Mouse (Mus musculus): ENCODE data around the gene Zfp384. TPM values are rescaled to one million over a fixed set of nuclear protein-coding genes. Genes with fewer than 3 reads are reported as not detected.
"Not testable (repeated sequence)": the region's sequence is repeated elsewhere in the genome, so short reads cannot be mapped to it uniquely, and the experiment has no call there.

The Zfp384 gene
- total RNA-seq, 4 experiments from 2014 or later: 21.0 to 24.4 (median 23.6) TPM

- DNase-seq (ENCODE audit: low spot score): peak; percentile 75
These were observed 482 bp downstream of the Zfp384 start for GRCm38 (mm10) chr6:125009181-125010073.

GRCm38 (mm10) chr6:125017682-125018081, 8.7 kb downstream of the Zfp384 start:
- no peak for DNase-seq (ENCODE audit: low spot score)

GRCm38 (mm10) chr6:125030532-125030931, 21.6 kb downstream of the Zfp384 start:
- DNase-seq (ENCODE audit: low spot score): peak; percentile 11

GRCm38 (mm10) chr6:125031604-125032003, 22.7 kb downstream of the Zfp384 start:
- no peak for DNase-seq (ENCODE audit: low spot score)

- DNase-seq (ENCODE audit: low spot score): peak; percentile 7
These were observed 29.7 kb downstream of the Zfp384 start for GRCm38 (mm10) chr6:125038666-125039065.

GRCm38 (mm10) chr6:125039131-125039530, 30.2 kb downstream of the Zfp384 start:
- DNase-seq (ENCODE audit: low spot score): no peak

- DNase-seq (ENCODE audit: low spot score): peak; percentile 93
These were observed 30.7 kb downstream of the Zfp384 start, which contains the start of gene Ing4 for GRCm38 (mm10) chr6:125039533-125040153. Gene Ing4, plus strand, starts transcription at chr6:125039760.

- DNase-seq (ENCODE audit: low spot score): no peak
These were observed 31.3 kb downstream of the Zfp384 start for GRCm38 (mm10) chr6:125040221-125040620.

- DNase-seq (ENCODE audit: low spot score): no peak
These were observed 32.1 kb downstream of the Zfp384 start for GRCm38 (mm10) chr6:125041047-125041446.

- DNase-seq (ENCODE audit: low spot score): no peak
These were observed 33.1 kb downstream of the Zfp384 start for GRCm38 (mm10) chr6:125042081-125042480.

GRCm38 (mm10) chr6:125046691-125047090, 37.7 kb downstream of the Zfp384 start:
- peak; percentile 79 for DNase-seq (ENCODE audit: low spot score)

- no peak for DNase-seq (ENCODE audit: low spot score)
These were observed 40.7 kb downstream of the Zfp384 start, which contains the start of gene Acrbp for GRCm38 (mm10) chr6:125049678-125050077. Gene Acrbp, plus strand, starts transcription at chr6:125049689.

- no peak for DNase-seq (ENCODE audit: low spot score)
These were observed 42.3 kb downstream of the Zfp384 start for GRCm38 (mm10) chr6:125051237-125051636.

GRCm38 (mm10) chr6:125061493-125061892, 52.5 kb downstream of the Zfp384 start:
- DNase-seq (ENCODE audit: low spot score): no peak

GRCm38 (mm10) chr6:125062511-125062910, 53.6 kb downstream of the Zfp384 start:
- no peak for DNase-seq (ENCODE audit: low spot score)

- no peak for DNase-seq (ENCODE audit: low spot score)
These were observed 55.0 kb downstream of the Zfp384 start for GRCm38 (mm10) chr6:125063906-125064305.

- not testable (repeated sequence) for DNase-seq (ENCODE audit: low spot score)
These were observed 56.3 kb downstream of the Zfp384 start for GRCm38 (mm10) chr6:125065223-125065622.

- DNase-seq (ENCODE audit: low spot score): no peak
These were observed 58.6 kb downstream of the Zfp384 start, which contains the start of gene Lpar5 for GRCm38 (mm10) chr6:125067571-125067995. Gene Lpar5, plus strand, starts transcription at chr6:125067920.

- no peak for DNase-seq (ENCODE audit: low spot score)
These were observed 62.4 kb downstream of the Zfp384 start for GRCm38 (mm10) chr6:125071170-125071895.

GRCm38 (mm10) chr6:125071896-125072279, 62.9 kb downstream of the Zfp384 start:
- DNase-seq (ENCODE audit: low spot score): no peak

- DNase-seq (ENCODE audit: low spot score): no peak
These were observed 64.9 kb downstream of the Zfp384 start for GRCm38 (mm10) chr6:125073825-125074224.

GRCm38 (mm10) chr6:125081394-125081793, 72.4 kb downstream of the Zfp384 start:
- DNase-seq (ENCODE audit: low spot score): no peak
